Mouse (Mus musculus): ENCODE measurements at regions not wholly inside any gene's neighbourhood (a gene's known extent, or its start where the extent isn't known, plus 50 kb on each side); places are given as distances from the start of the nearest gene placed in this dataset.

GRCm38 (mm10) chr13:110960212-110960611 lies 294.6 kb upstream of the Actbl2 start:
- no peak for DNase-seq (ENCODE audit: extremely low read depth, low read depth, low spot score)

- no peak for DNase-seq (ENCODE audit: extremely low read depth, low read depth, low spot score)
These were observed 287.7 kb upstream of the Actbl2 start for GRCm38 (mm10) chr13:110967109-110967508.

GRCm38 (mm10) chr13:110967626-110968506 lies 286.9 kb upstream of the Actbl2 start:
- no peak for DNase-seq (ENCODE audit: extremely low read depth, low read depth, low spot score)

GRCm38 (mm10) chr13:110968507-110968905 lies 286.3 kb upstream of the Actbl2 start:
- DNase-seq (ENCODE audit: extremely low read depth, low read depth, low spot score) = no peak

- DNase-seq (ENCODE audit: extremely low read depth, low read depth, low spot score) = no peak
These were observed 277.4 kb upstream of the Actbl2 start for GRCm38 (mm10) chr13:110977379-110977778.

- no peak for DNase-seq (ENCODE audit: extremely low read depth, low read depth, low spot score)
These were observed 276.8 kb upstream of the Actbl2 start for GRCm38 (mm10) chr13:110978022-110978421.

GRCm38 (mm10) chr13:110990677-110991076 lies 264.1 kb upstream of the Actbl2 start:
- no peak for DNase-seq (ENCODE audit: extremely low read depth, low read depth, low spot score)

- DNase-seq (ENCODE audit: extremely low read depth, low read depth, low spot score) = no peak
These were observed 263.7 kb upstream of the Actbl2 start for GRCm38 (mm10) chr13:110991121-110991520.

GRCm38 (mm10) chr13:110994596-110994995 lies 260.2 kb upstream of the Actbl2 start:
- no peak for DNase-seq (ENCODE audit: extremely low read depth, low read depth, low spot score)

GRCm38 (mm10) chr13:111002670-111003069 lies 252.1 kb upstream of the Actbl2 start:
- DNase-seq (ENCODE audit: extremely low read depth, low read depth, low spot score) = no peak

- DNase-seq (ENCODE audit: extremely low read depth, low read depth, low spot score) = no peak
These were observed 240.7 kb upstream of the Actbl2 start for GRCm38 (mm10) chr13:111014142-111014541.

- DNase-seq (ENCODE audit: extremely low read depth, low read depth, low spot score) = no peak
These were observed 224.7 kb upstream of the Actbl2 start for GRCm38 (mm10) chr13:111030111-111030510.

- no peak for DNase-seq (ENCODE audit: extremely low read depth, low read depth, low spot score)
These were observed 223.2 kb upstream of the Actbl2 start for GRCm38 (mm10) chr13:111031633-111032032.

GRCm38 (mm10) chr13:111043637-111044036 lies 211.2 kb upstream of the Actbl2 start:
- DNase-seq (ENCODE audit: extremely low read depth, low read depth, low spot score) = no peak

GRCm38 (mm10) chr13:111044328-111045002 lies 210.3 kb upstream of the Actbl2 start:
- no peak for DNase-seq (ENCODE audit: extremely low read depth, low read depth, low spot score)

GRCm38 (mm10) chr13:111050097-111050496 lies 204.7 kb upstream of the Actbl2 start:
- no peak for DNase-seq (ENCODE audit: extremely low read depth, low read depth, low spot score)

- DNase-seq (ENCODE audit: extremely low read depth, low read depth, low spot score) = no peak
These were observed 199.0 kb upstream of the Actbl2 start for GRCm38 (mm10) chr13:111055817-111056216.

GRCm38 (mm10) chr13:111087753-111088152 lies 167.1 kb upstream of the Actbl2 start:
- no peak for DNase-seq (ENCODE audit: extremely low read depth, low read depth, low spot score)

- DNase-seq (ENCODE audit: extremely low read depth, low read depth, low spot score) = no peak
These were observed 158.7 kb upstream of the Actbl2 start for GRCm38 (mm10) chr13:111096071-111096470.

- DNase-seq (ENCODE audit: extremely low read depth, low read depth, low spot score) = no peak
These were observed 157.5 kb upstream of the Actbl2 start for GRCm38 (mm10) chr13:111097336-111097735.

- DNase-seq (ENCODE audit: extremely low read depth, low read depth, low spot score) = no peak
These were observed 156.1 kb upstream of the Actbl2 start for GRCm38 (mm10) chr13:111098738-111099137.

GRCm38 (mm10) chr13:111099252-111099651 lies 155.6 kb upstream of the Actbl2 start:
- DNase-seq (ENCODE audit: extremely low read depth, low read depth, low spot score) = no peak

Measured in fat pad, adult 2 months (tissue).